Mouse (Mus musculus) thymus, postnatal 14 days (tissue): Measurements from ENCODE around the gene Cbln4.

ENCODE experiments used
- DNase-seq: peaks from one replicate; pipeline ENCODE4 v3.0.0; 2021

Cbln4 gene

GRCm38 (mm10) chr2:172043235-172043610 lies at the start of gene Cbln4:
Gene Cbln4, minus strand, starts transcription at chr2:172043466.
- no peak for DNase-seq

DNA sequence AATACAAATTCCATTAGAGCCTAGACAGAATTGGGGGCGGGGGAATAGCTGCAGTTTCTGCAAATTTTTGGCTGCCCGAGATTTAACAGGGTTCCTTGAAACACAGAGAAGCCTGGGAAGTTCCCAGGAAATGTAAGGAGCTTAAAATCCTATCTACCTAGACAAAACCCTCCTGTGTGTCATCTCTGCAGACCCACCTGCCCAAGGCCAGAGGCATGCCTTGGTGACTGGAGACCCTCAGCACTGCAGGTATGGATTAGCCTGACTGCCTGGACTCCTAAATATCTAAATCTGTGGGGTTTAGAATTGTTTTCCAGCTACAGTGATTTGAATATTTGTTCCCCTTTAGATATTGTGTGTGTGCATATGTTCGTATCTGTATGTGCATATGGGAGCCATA lies 35.3 kb upstream of the Cbln4 start:
- DNase-seq: no peak

GRCm38 (mm10) chr2:172076295-172076694 lies 33.0 kb upstream of the Cbln4 start:
- DNase-seq: no peak

DNA sequence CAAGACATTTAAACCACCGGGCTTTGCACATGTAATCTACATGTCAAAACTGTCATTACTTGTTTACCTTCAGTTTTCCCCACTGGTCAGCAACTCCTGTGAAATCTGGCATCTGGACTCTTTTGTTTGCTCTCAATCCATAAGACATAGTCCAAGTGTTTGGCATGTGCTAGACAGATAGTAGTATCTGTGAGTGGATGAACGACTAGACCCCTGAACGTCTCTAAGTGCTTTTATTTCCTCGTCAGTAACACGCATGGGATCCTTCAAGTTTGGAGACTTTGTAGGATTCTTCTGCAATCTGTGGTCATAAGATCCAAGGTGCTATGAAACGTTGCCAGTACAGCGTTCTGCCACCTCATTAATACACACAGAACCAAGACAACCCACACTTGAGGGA lies 19.6 kb upstream of the Cbln4 start:
- no peak for DNase-seq

GRCm38 (mm10) chr2:172059747-172060146 lies 16.5 kb upstream of the Cbln4 start:
- DNase-seq: no peak

GRCm38 (mm10) chr2:172058936-172059665 lies 15.8 kb upstream of the Cbln4 start:
- no peak for DNase-seq

- DNase-seq: no peak
These were observed 2.7 kb upstream of the Cbln4 start for GRCm38 (mm10) chr2:172046002-172046401.

- no peak for DNase-seq
These were observed 545 bp downstream of the Cbln4 start for GRCm38 (mm10) chr2:172042607-172043234.

DNA sequence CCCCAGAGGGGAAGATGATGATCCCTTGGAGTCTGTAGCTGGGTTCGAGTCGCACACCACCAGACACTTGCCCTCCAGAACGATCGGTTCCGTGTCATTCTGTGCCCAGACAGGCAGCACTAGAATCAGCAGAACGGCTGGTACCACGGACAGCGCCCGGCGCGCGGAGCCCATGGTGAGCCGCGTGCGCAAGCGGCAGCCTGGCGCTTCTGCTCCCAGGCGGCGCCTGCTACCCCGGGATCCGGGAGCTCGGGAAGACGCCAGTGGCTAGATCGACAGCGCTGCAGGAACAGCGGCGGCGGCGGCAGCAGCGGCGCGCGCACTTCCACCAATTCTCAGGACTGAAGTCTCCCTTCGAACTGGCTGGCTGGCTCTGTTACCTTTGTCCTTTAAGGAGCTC lies 1.1 kb downstream of the Cbln4 start:
- peak; percentile 6 for DNase-seq

- DNase-seq: no peak
These were observed 2.4 kb downstream of the Cbln4 start for GRCm38 (mm10) chr2:172040859-172041258.

- DNase-seq: no peak
These were observed 3.7 kb downstream of the Cbln4 start for GRCm38 (mm10) chr2:172039601-172040000.

- DNase-seq: no peak
These were observed 9.0 kb downstream of the Cbln4 start for GRCm38 (mm10) chr2:172034281-172034680.

GRCm38 (mm10) chr2:172025459-172026130 lies 17.7 kb downstream of the Cbln4 start:
- no peak for DNase-seq

DNA sequence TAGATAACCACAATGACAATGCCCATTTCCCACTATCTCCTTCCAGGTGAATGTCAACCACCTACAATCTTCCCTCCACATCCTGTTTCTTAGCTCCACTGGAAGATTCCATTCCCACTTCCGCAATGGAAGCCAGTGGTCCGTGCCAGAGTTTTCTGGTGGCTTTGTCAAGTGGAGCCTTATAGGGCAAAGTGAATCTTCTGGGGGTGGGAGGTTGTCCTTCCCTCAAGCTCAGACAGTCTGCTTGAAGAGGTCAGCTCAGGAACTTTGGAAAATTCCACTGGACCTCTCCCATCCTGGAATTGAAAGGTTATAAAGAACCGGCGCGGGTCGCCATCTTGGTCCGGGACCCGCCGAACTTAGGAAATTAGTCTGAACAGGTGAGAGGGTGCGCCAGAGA lies 36.5 kb downstream of the Cbln4 start:
- no peak for DNase-seq

DNA sequence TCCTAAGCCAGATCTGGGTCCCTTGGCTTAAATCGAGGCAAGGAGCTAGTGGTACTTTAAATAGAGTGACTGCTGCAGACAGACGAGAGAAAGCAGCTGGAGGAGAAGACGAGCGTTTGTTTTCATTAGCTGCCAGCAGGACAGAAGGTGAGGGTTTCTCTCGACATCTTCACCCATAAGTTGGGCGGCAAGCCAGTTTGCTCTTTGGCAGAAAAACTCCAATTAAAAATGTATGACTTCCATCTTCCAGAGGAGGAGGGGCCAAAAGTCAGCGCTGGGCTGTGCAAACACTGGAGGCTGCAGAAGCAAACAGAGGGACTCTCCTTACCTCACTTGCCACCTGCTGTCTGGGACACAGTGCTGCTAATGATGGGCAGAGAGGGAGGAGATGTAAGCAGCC lies 37.3 kb downstream of the Cbln4 start:
- DNase-seq: no peak

DNA sequence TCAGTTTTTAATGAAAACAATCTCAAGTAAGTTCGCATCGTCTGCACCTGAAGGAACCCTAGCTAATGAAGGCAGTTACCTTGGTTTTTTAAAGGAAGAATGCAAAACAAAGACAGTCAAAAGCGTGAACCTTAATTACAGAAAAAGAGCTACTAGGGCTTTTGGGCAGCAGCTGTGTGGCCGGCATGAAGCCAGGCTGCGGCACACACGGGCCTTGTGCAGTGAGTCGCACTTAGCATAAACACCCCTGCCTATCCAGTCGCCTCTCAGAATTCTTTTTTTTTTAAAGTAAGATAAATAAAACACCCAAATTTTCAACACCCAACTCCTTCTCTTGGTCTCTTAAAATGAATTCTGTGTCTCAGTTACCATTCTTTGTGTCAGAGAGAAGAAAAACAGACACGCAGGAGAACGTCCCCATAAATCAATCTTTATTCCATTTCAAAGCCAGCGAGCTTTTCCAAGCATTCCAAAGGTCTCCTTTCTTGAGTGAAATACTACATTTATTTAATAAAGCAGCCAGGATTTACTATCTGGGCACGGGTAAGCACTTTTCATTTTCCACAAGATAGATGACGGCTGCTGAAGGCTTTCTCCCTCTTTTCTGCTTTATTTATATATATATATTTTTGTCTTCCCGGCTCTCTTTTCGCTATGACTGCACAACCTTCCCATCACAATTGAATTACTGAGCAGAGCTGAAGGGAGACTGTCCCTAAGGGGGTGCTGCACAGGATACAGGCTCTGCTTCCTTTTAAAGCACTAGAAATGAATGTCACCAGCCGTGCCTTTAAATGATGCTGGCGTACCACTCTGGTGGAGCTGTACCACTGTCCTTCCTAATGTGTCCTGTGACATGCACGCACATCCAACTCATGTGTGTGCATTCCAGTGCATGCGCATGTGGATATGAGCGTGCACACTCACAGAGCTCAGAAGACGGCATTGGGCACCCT lies 39.0 kb downstream of the Cbln4 start:
- no peak for DNase-seq

- no peak for DNase-seq
These were observed 46.1 kb downstream of the Cbln4 start for GRCm38 (mm10) chr2:171996979-171997686.

DNA sequence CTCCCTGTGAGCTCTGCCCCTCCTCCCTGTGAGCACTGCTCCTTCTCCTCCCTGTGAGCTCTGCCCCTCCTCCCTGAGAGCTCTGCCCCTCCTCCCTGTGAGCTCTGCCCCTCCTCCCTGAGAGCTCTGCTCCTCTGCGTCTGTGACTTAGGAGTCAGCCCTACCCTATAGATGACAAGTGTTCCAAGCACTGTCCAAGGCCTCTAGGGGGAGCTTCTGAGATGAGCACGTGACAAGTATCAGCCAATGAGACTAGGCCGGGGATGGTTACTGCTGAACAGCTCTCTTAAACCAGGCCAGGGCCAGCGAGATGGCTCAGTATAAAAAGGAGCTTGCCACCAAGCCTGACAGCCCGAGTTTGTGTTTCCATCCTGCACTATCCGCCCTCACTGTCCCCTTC lies 48.4 kb downstream of the Cbln4 start:
- no peak for DNase-seq

- no peak for DNase-seq
These were observed 49.0 kb downstream of the Cbln4 start for GRCm38 (mm10) chr2:171994240-171994639.

GRCm38 (mm10) chr2:171986686-171987085 lies 56.6 kb downstream of the Cbln4 start:
- no peak for DNase-seq
